In the genomic region with DNA sequence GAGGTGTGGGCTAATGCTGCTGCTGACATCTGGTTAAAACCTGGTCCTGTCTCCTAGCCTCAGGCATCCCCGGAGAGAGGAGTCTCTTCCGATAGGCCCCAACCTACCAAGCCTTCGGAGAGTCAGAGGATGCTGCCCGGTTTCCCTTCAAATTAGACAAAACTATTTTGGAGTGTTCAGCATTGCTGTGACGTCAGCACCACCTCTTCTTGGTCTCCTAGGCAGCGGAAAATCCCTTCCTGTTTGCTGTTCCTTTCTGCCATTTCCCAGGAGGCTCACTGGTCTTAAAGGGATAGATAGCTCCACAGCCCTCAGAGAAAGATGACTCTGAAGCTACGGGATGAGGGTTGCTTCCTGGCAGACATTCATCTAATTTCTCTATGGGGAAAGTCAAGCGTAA, we compare ENCODE assay signal across 10 mouse cellular contexts. TPM values are rescaled to one million over a fixed set of nuclear protein-coding genes. Genes with fewer than 3 reads are reported as not detected.
DNase-seq lines count a peak whose midpoint lies in the region; ATAC-seq and TF ChIP-seq lines count a peak whose summit lies in the region.
"Had no signal": no experiment of that assay in that cellular context is flagged by ENCODE, and none has a peak within 500 bp of the region (broad histone marks: within the 10 kb centered on the region; RNA-seq: fewer than 3 reads in every experiment).

No protein-coding gene starts in this region.

- no peak for TF ChIP-seq POLR2A in lung, adult 2 months (IDR thresholded peaks at IDR 0.05; ENCODE audit: borderline replicate concordance, extremely low read depth, low read depth, low read length)

- H3K27ac ChIP-seq in heart, embryonic 12.5 days (ENCODE audit: poor library complexity, severe bottlenecking), result no peak overlapping the region
- no peak overlapping the region for H3K27ac ChIP-seq in lung, postnatal 0 days (ENCODE audit: low read length)
- H3K27ac ChIP-seq: hindbrain, embryonic 10.5 days; liver, embryonic 15.5 days had no signal

- no peaks in the 10 kb centered on the region for H3K4me1 ChIP-seq in heart, embryonic 12.5 days (replicated peaks)
- no peaks in the 10 kb centered on the region for H3K4me1 ChIP-seq in lung, postnatal 0 days (ENCODE audit: insufficient read depth, low read depth, low read length)
- H3K4me1 ChIP-seq in lung, adult 2 months (ENCODE audit: control insufficient read depth, insufficient read depth, low read length), result 0 out of 2 replicates have a peak, but pooled peaks cover 2% of the 10 kb centered on the region

- no peak for TF ChIP-seq CTCF in lung, postnatal 0 days (IDR thresholded peaks at IDR 0.05)
- no peak for TF ChIP-seq CTCF in lung, adult 2 months (IDR thresholded peaks at IDR 0.05; ENCODE audit: insufficient read depth, low read length)

- 0 out of 2 replicates have a peak, but pooled peaks cover 5% of the 10 kb centered on the region for H3K9me3 ChIP-seq in heart, embryonic 12.5 days (replicated peaks)
- H3K9me3 ChIP-seq in lung, postnatal 0 days (ENCODE audit: low read length), result no peaks in the 10 kb centered on the region; the same call in 1 of the 2 replicates

- H3K4me3 ChIP-seq in heart, embryonic 12.5 days, result no peak overlapping the region
- H3K4me3 ChIP-seq in lung, postnatal 0 days (ENCODE audit: low read depth, low read length), result no peak overlapping the region
- no peak overlapping the region for H3K4me3 ChIP-seq in lung, adult 2 months (replicated peaks; ENCODE audit: extremely low read depth, low read depth, low read length)
- H3K4me3 ChIP-seq: hindbrain, embryonic 10.5 days; liver, embryonic 15.5 days had no signal

- no peaks in the 10 kb centered on the region for H3K36me3 ChIP-seq in heart, embryonic 12.5 days
- H3K36me3 ChIP-seq in lung, postnatal 0 days (ENCODE audit: insufficient read depth, low read length), result no peaks in the 10 kb centered on the region
- H3K36me3 ChIP-seq: hindbrain, embryonic 10.5 days; liver, embryonic 15.5 days had no signal

- no peak overlapping the region for H3K4me2 ChIP-seq in heart, embryonic 12.5 days
- no peak overlapping the region for H3K4me2 ChIP-seq in lung, postnatal 0 days (replicated peaks; ENCODE audit: low read depth, low read length)
- H3K4me2 ChIP-seq: liver, embryonic 15.5 days had no signal

- no peak for ATAC-seq in heart, embryonic 12.5 days (ENCODE audit: insufficient number of reproducible peaks, low FRiP score)
- ATAC-seq in lung, postnatal 0 days, result peak; percentile 67

- WGBS in heart, embryonic 12.5 days, result 68% methylated on average over 8 of the region's 8 CpGs
- WGBS in lung, postnatal 0 days, result 58% methylated on average over 8 of the region's 8 CpGs
- 64% methylated on average over 8 of the region's 8 CpGs for WGBS in lung, adult 2 months

- no peaks in the 10 kb centered on the region for H3K27me3 ChIP-seq in heart, embryonic 12.5 days (replicated peaks)
- H3K27me3 ChIP-seq in lung, postnatal 0 days (replicated peaks; ENCODE audit: insufficient read depth, low read length), result no peaks in the 10 kb centered on the region

- peak; percentile 44 to 63 for DNase-seq in heart, adult 18-20 months
- peak; percentile 62 for DNase-seq in lung, postnatal 0 days (ENCODE audit: low spot score)
- DNase-seq in lung, adult 2 months, result no peak
- DNase-seq in layer of hippocampus, adult 8-10 months (ENCODE audit: low spot score in 2 of 2), result peak; percentile 50 to 56
- DNase-seq in right cerebral cortex, postnatal 25 days, result peak; percentile 62
- no peak for DNase-seq in cerebellum, postnatal 10 days
- no peak for DNase-seq in thymus, postnatal 4 days

- no peak overlapping the region for H3K9ac ChIP-seq in heart, embryonic 12.5 days
- no peak overlapping the region for H3K9ac ChIP-seq in lung, postnatal 0 days (replicated peaks; ENCODE audit: low read depth)
- H3K9ac ChIP-seq: liver, embryonic 15.5 days had no signal

- no peak for TF ChIP-seq EP300 in lung, postnatal 0 days (IDR thresholded peaks at IDR 0.05)

RNA-seq across cellular contexts. Expression of a gene that starts 31.5 kb away (rescaled TPM):
- 100 to 1,000 TPM; 134 to 154 TPM for total RNA-seq in heart, adult 18-20 months (2021)
- 78.3 and 79.8 TPM in 2 replicates for polyA plus RNA-seq in heart, embryonic 12.5 days (2016; fragmentation: Nextera tagmentation; extraction: Ambion mirVana)
- polyA plus RNA-seq in lung, postnatal 0 days (2015; fragmentation: Nextera tagmentation; extraction: Ambion mirVana), result 51.1 and 53.2 TPM in 2 replicates
- 35.6 and 57.4 TPM in 2 replicates for polyA plus RNA-seq in lung, adult 2 months (2012; rRNA removed)
- 100 to 1,000 TPM in 1 of 4 experiments, 10 to 100 TPM in 3; 91.2 to 101 (median 93.4) TPM for total RNA-seq in layer of hippocampus, adult 8-10 months (2022)

Comparison
In these comparisons a context has a peak if more than half of its experiments do, and no peak if none do; other contexts are left out.
1. DNase-seq: peak in heart, adult 18-20 months (2 of 2), lung, postnatal 0 days (single experiment), layer of hippocampus, adult 8-10 months (2 of 2) and right cerebral cortex, postnatal 25 days (single experiment); none in lung, adult 2 months (single experiment), cerebellum, postnatal 10 days (0 of 2) and thymus, postnatal 4 days (single experiment).